Mouse (Mus musculus) liver, embryonic 16.5 days (tissue): ENCODE measurements around the gene Xpo1. TPM values are rescaled to one million over a fixed set of nuclear protein-coding genes. Genes with fewer than 3 reads are reported as not detected.

Source experiments
- ATAC-seq: fragments of 200-750 bp; cut with Nextera tagmentation; 2 replicates; pipeline ENCODE4 v1.8.0; 2017; ENCODE audit warnings: low read depth, mild to moderate bottlenecking, moderate number of reproducible peaks, moderate library complexity
- H3K27ac ChIP-seq: fragments of 300-500 bp; sonication (generic); 2 replicates; pipeline ENCODE4 v1.5.1; 2014; ENCODE audit warnings: mild to moderate bottlenecking, low read length
- H3K27me3 ChIP-seq: fragments of 300-500 bp; sonication (generic); 2 replicates; pipeline ENCODE4 v1.6.1; 2014; ENCODE audit warnings: low read depth, low read length, mixed read lengths; ENCODE audit not compliant: control insufficient read depth, insufficient read depth
- H3K36me3 ChIP-seq: fragments of 300-500 bp; sonication (generic); 2 replicates; pipeline ENCODE4 v1.6.1; 2014; ENCODE audit warnings: mild to moderate bottlenecking; ENCODE audit not compliant: control insufficient read depth, insufficient read depth
- H3K4me1 ChIP-seq: fragments of 300-500 bp; sonication (generic); 2 replicates; pipeline ENCODE4 v1.6.1; 2014; ENCODE audit warnings: low read depth, low read length, mixed read lengths; ENCODE audit not compliant: control insufficient read depth
- H3K4me2 ChIP-seq: fragments of 300-500 bp; sonication (generic); 2 replicates; pipeline ENCODE4 v1.6.1; 2014; ENCODE audit warnings: low read depth, low read length, mixed read lengths
- H3K4me3 ChIP-seq: fragments of 300-500 bp; sonication (generic); 2 replicates; pipeline ENCODE4 v1.5.1; 2014; ENCODE audit warnings: low read depth, mild to moderate bottlenecking, low read length
- H3K9ac ChIP-seq: fragments of 300-500 bp; sonication (generic); 2 replicates; pipeline ENCODE4 v1.6.1; 2014; ENCODE audit warnings: low read depth, low read length
- H3K9me3 ChIP-seq: fragments of 300-500 bp; sonication (generic); replicated peaks from 2 replicates; pipeline ENCODE4 v1.6.1; 2016; ENCODE audit warnings: low read length; ENCODE audit not compliant: control insufficient read depth
- WGBS: fragments of 180-500 bp; shearing (Covaris S2); extraction: QIAGEN DNeasy Blood & Tissue Kit; methylation state at CpG from one replicate; pipeline ENCODE4 v1.1.7; 2014; ENCODE audit not compliant: insufficient replicate concordance; 5-methylcytosine and 5-hydroxymethylcytosine counted together
- polyA plus RNA-seq: library from polyadenylated mRNA; unstranded; fragments of >200 nt; fragmentation: Nextera tagmentation; extraction: Ambion mirVana; gene quantifications from 2 replicates; pipeline ENCODE4 v1.2.1, GENCODE M21; 2015

The Xpo1 gene
- polyA plus RNA-seq, 1 experiment from 2014 or later, result 33.0 TPM

- Histone ChIP-seq H3K27me3 (no peaks in the 10 kb centered on the region), H3K9ac (peak overlapping the region; percentile 100), H3K27ac (peak overlapping the region; percentile 97), H3K36me3 (no peaks in the 10 kb centered on the region), H3K4me3 (peak overlapping the region; percentile 85), H3K9me3 (no peaks in the 10 kb centered on the region), H3K4me1 (peaks cover 38% of the 10 kb centered on the region), H3K4me2 (peak overlapping the region; percentile 95)
- WGBS, result under 1% methylated on average over 47 of the region's 51 CpGs
- ATAC-seq, result no peak
These were observed 457 bp downstream of the Xpo1 start for GRCm38 (mm10) chr11:23256194-23256802.

GRCm38 (mm10) chr11:23256803-23257704, 1.2 kb downstream of the Xpo1 start:
- peaks cover 38% of the 10 kb centered on the region for H3K4me1 ChIP-seq
- ATAC-seq, result peak; percentile 39
- 0% methylated on average over 48 of the region's 48 CpGs for WGBS
- peak overlapping the region; percentile 85 for H3K4me3 ChIP-seq
- H3K36me3 ChIP-seq, result peaks cover 6% of the 10 kb centered on the region; the same call in 1 of the 2 replicates
- no peaks in the 10 kb centered on the region for H3K9me3 ChIP-seq
- peak overlapping the region; percentile 97 for H3K27ac ChIP-seq
- H3K9ac ChIP-seq, result peak overlapping the region; percentile 100
- H3K4me2 ChIP-seq, result peak overlapping the region; percentile 95
- no peaks in the 10 kb centered on the region for H3K27me3 ChIP-seq

GRCm38 (mm10) chr11:23259073-23259472, 3.2 kb downstream of the Xpo1 start:
- Histone ChIP-seq H3K27ac (no peak overlapping the region), H3K36me3 (peaks cover 24% of the 10 kb centered on the region), H3K4me1 (peaks cover 38% of the 10 kb centered on the region), H3K4me3 (0 out of 2 replicates have a peak overlapping the region, but pooled peaks have one; percentile 0), H3K27me3 (no peaks in the 10 kb centered on the region), H3K9me3 (no peaks in the 10 kb centered on the region), H3K4me2 (peak overlapping the region; percentile 37), H3K9ac (no peak overlapping the region)
- 78% methylated on average over 4 of the region's 4 CpGs for WGBS
- ATAC-seq, result no peak

GRCm38 (mm10) chr11:23259481-23259880, 3.6 kb downstream of the Xpo1 start:
- no peak overlapping the region for H3K9ac ChIP-seq
- no peak overlapping the region for H3K27ac ChIP-seq
- WGBS, result 80% methylated on average over 1 of the region's 1 CpGs
- no peaks in the 10 kb centered on the region for H3K9me3 ChIP-seq
- no peak for ATAC-seq
- H3K27me3 ChIP-seq, result no peaks in the 10 kb centered on the region
- 0 out of 2 replicates have a peak overlapping the region, but pooled peaks have one; percentile 0 for H3K4me3 ChIP-seq
- H3K4me2 ChIP-seq, result peak overlapping the region; percentile 37
- peaks cover 35% of the 10 kb centered on the region for H3K4me1 ChIP-seq
- H3K36me3 ChIP-seq, result peaks cover 27% of the 10 kb centered on the region

- H3K9ac ChIP-seq, result no peak overlapping the region
- no peaks in the 10 kb centered on the region for H3K9me3 ChIP-seq
- no peak overlapping the region for H3K27ac ChIP-seq
These were observed 4.3 kb downstream of the Xpo1 start for GRCm38 (mm10) chr11:23260186-23260585.

GRCm38 (mm10) chr11:23261490-23261889, 5.6 kb downstream of the Xpo1 start:
- Histone ChIP-seq H3K27ac (no peak overlapping the region), H3K9ac (no peak overlapping the region), H3K9me3 (no peaks in the 10 kb centered on the region), H3K4me2 (no peak overlapping the region), H3K27me3 (no peaks in the 10 kb centered on the region), H3K36me3 (peaks cover 35% of the 10 kb centered on the region), H3K4me1 (peaks cover 30% of the 10 kb centered on the region), H3K4me3 (no peak overlapping the region)
- 53% methylated on average over 3 of the region's 3 CpGs for WGBS
- ATAC-seq, result no peak

More at GRCm38 (mm10) chr11:23260186-23260585, 4.3 kb downstream of the Xpo1 start:
- no peak for ATAC-seq
- Histone ChIP-seq H3K36me3 (peaks cover 28% of the 10 kb centered on the region), H3K27me3 (no peaks in the 10 kb centered on the region), H3K4me2 (peak overlapping the region; percentile 35), H3K4me3 (peak overlapping the region; percentile 2; the same call in 1 of the 2 replicates), H3K4me1 (peaks cover 30% of the 10 kb centered on the region)
- WGBS, result 11% methylated on average over 1 of the region's 1 CpGs

- Histone ChIP-seq H3K4me1 (peaks cover 10% of the 10 kb centered on the region), H3K9ac (no peak overlapping the region), H3K36me3 (peaks cover 48% of the 10 kb centered on the region), H3K27me3 (no peaks in the 10 kb centered on the region), H3K4me2 (no peak overlapping the region), H3K9me3 (no peaks in the 10 kb centered on the region), H3K4me3 (no peak overlapping the region), H3K27ac (no peak overlapping the region)
- no peak for ATAC-seq
These were observed 9.1 kb downstream of the Xpo1 start for GRCm38 (mm10) chr11:23264949-23265348.

GRCm38 (mm10) chr11:23271770-23272724, 16.2 kb downstream of the Xpo1 start:
- ATAC-seq, result no peak
- 75% methylated on average over 4 of the region's 4 CpGs for WGBS

More at GRCm38 (mm10) chr11:23271770-23272724, 16.2 kb downstream of the Xpo1 start:
- no peaks in the 10 kb centered on the region for H3K9me3 ChIP-seq
- H3K36me3 ChIP-seq, result peaks cover 58% of the 10 kb centered on the region
- H3K4me3 ChIP-seq, result no peak overlapping the region
- no peak overlapping the region for H3K4me2 ChIP-seq
- H3K27ac ChIP-seq, result no peak overlapping the region
- no peaks in the 10 kb centered on the region for H3K27me3 ChIP-seq
- H3K4me1 ChIP-seq, result no peaks in the 10 kb centered on the region; the same call in 1 of the 2 replicates
- H3K9ac ChIP-seq, result no peak overlapping the region
